Mouse (Mus musculus): ENCODE data around the gene Ccdc47.
"Not testable (repeated sequence)": the region's sequence is repeated elsewhere in the genome, so short reads cannot be mapped to it uniquely, and the experiment has no call there.

Gene Ccdc47

DNA sequence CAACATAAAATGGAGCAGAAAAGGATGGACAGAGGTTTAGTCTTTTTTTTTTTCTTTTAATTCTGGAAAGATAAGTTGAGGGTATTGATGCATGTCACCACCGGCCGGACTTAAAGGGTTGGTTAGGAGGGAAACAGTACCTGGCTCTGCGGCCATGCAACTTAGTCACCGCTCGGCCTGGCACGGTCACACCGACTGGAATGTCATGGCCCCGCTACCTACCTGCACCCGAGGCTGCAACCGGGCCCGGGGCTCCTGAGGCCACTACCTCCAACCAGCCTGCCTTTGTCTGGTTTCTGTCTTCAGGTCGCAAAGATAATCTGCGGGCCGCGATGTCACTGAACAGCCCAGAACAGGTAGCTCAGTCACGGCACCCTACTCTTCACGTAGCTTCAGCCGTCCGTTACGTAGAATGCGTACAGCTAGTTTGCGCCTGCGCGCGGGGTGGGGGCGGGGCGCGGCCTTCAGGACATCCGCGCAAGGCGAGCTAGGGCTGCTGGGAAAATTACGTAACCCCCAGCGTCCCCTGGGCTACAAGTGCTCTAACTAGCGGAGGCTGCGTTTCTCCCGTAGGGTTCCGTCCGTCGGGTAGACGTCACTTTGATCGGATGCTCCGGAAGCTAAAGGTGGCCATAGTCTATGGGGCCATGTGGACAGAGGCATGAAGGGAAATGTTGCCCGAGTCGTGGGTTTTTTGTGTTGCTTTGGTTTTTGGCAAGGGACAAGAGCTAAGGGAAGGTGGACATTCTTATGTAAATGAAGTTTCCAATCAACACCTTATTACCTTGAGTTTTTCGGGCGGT is at the start of gene Ccdc47:
Gene Ccdc47, minus strand, starts transcription at position 418 of the 803 bp plus-strand sequence.
- DNase-seq = peak; percentile 89 to 95

DNA sequence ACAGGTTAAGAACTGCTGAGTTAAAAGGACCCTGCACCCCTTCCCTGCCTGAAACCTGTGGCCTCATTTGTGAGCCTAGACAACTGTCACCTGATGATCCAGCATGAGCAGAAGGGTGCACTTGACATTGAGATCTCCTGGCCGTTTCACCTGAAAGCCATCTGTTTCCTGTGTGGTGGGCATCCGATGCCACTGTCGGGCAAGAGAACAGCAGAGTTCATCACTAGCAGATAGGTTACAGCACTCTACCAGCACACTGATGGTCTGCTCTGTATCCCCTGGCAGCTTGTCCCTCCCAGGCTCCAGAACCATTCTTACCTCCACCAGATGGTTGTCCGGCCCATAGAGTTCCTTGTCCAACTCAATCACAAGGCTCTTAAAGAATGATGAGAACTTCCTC is 49.4 kb upstream of the Ccdc47 start:
- DNase-seq = no peak

DNA sequence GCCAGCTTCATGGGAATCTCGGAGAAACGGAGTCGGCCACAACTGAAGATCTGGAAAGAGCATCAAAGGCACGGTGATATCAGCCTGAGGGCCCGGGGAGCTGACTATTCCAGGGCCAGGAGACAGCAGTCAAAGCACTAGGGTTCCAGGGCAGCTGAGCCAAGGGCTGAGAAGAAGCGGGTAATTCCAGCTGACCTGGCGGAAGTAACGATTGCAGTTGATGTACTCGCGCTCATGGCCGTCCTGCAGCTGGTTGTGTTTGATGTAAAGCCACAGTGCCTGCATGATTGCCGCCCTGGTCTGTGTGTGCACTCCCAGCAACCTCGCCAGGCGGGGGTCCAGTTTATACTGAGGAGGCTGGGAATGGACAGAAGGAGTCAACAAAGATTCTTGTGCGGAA is 48.8 kb upstream of the Ccdc47 start:
- DNase-seq = no peak

GRCm38 (mm10) chr11:106263963-106264362 is 47.8 kb upstream of the Ccdc47 start:
- no peak for DNase-seq

DNA sequence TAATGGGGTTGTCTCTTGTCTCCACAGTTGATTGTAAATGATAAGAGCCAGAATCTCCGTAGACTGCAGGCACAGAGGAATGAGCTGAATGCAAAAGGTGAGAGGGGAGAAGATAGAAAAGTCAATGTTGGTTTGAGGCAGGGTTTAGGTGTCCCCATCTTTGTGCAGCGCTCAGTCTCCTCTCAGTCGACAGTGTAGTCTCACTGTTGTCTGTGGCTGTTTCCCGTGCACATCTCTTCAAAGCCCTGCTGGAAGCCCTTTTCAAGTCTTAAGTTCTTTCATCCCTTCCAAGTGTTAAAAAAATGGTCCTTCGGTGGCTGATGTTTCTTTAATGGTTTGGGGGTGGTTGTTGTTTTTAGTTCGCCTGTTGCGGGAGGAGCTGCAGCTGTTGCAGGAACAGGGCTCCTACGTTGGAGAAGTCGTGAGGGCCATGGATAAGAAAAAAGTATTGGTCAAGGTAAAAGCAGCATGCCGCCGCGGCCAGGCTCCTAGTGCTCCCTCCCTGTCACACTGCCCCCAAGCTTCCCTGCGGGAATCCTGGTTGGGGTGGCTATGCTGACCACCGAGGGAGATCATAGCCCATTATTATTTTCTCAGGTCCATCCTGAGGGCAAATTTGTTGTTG is 44.8 kb upstream of the Ccdc47 start:
- DNase-seq = no peak

GRCm38 (mm10) chr11:106256775-106257174 is 40.6 kb upstream of the Ccdc47 start:
- DNase-seq = no peak

GRCm38 (mm10) chr11:106255685-106256451 is 39.7 kb upstream of the Ccdc47 start, which contains the start of the genes Ftsj3 and Psmc5:
Gene Ftsj3, minus strand, starts transcription at chr11:106256079.
Gene Psmc5, plus strand, starts transcription at chr11:106256154.
- DNase-seq = peak; percentile 93 to 96

DNA sequence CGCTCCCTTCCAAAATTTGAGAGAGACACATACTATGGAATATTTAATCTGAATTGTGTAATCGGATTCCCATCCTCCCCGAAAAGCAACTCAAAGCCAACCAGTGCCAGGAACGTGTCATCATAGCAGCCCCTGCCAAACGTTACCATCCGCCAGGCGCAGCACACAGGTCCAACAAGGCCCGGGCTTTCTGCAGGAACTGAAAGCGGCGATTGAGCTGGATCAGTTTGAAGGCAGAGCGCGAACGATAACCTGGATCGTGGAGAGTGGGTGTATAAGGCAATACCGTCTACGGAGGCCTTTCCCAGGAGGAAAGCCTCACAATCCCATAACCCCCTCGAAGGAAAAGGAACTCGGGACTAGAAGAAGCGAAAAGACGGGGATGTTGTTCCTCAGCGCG is 39.0 kb upstream of the Ccdc47 start:
- DNase-seq = no peak

DNA sequence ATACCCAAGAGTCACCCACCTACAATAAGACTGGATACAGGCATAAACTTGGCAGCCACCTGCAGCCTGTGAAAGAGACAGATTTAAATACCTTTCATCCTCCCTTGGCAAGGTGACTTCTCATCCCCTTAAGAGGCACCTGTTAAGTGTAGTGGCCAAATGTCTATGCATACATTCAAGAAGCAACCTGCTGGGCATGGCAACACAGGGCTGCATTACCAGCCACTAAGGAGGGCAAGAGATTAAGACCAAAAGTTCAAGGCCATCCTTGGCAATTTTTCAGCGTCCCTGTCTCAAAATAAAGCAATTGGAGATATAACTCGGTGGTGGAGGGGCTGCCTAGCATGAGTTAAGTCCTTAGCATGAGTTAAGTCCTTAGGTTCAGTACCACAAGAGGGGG is 38.6 kb upstream of the Ccdc47 start:
- no peak for DNase-seq

- DNase-seq = no peak
These were observed 33.2 kb upstream of the Ccdc47 start for GRCm38 (mm10) chr11:106249326-106249725.

GRCm38 (mm10) chr11:106246834-106247233 is 30.7 kb upstream of the Ccdc47 start:
- DNase-seq = no peak

DNA sequence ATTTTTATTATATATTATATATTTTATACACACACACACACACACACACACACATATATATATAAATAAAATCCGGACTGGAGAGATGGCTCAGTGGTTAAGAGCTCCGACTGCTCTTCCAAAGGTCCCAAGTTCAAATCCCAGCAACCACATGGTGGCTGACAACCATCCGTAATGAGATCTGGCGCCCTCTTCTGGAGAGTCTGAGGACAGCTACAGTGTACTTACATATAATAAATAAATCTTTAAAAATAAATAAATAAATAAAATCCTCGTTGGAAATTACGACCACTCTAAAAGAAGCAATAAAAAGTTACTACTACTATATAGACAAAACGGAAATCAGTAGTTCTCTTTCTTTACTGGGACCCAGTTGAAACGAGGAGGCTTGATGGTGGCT is 17.8 kb upstream of the Ccdc47 start:
- not testable (repeated sequence) for DNase-seq

DNA sequence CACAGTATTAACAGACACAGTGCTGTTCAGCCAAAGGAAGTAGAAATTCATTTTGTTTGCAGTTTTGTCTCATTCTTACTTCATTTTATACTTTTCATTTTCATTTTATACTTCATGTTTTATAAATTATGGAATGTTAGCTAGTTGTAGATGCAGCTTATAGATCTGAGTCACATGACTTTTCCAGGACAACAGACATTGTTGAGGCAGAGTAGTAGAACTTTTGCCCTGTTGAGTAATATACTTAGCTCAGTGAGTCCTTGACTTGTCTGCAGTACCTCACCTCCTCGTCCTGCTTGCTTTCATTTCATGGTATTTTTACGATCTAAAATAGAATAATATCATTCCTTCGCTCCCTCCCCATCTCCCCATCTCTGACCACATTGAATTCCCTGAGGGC is 4.5 kb upstream of the Ccdc47 start:
- DNase-seq = no peak

DNA sequence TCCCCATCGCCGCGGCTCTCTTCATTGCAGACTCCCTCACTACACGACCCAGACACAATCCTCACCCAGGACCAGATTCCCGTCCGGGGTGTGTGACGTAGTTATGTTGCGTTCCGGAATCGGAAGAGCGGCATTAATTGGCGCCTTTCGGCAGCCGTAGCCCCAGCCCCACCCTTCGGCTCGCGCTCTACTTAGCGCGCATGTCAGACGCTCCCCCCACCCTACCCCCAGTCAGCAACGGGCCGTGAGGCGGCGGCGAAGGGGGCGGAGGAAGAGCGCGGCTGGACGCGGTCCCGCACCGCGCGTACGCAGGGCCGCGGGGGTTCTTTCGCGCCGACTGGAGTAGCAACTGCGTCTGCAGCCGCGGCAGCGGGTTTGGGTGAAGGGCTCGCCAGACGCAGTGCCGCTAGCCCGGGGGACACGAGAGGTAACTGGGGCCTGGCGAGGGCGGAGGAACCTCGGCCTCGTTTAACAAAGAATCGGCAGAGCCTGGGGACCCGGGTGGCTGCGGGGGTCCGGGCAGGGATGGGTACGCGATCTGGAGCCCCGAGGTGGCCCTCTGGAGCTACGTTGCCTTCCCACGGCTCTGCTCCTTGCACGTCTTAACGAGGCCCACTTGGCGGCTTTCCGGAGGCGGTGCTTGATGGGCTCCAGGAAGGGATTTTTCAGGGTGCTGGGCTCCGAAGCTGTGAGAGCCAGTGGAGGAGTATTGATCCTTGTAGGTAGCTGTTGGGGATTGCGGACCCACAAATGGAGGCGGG is 766 bp upstream of the Ccdc47 start, which contains the start of gene Ddx42:
Gene Ddx42, plus strand, starts transcription at position 197 of the 761 bp plus-strand sequence.
- peak; percentile 81 to 86 for DNase-seq

DNA sequence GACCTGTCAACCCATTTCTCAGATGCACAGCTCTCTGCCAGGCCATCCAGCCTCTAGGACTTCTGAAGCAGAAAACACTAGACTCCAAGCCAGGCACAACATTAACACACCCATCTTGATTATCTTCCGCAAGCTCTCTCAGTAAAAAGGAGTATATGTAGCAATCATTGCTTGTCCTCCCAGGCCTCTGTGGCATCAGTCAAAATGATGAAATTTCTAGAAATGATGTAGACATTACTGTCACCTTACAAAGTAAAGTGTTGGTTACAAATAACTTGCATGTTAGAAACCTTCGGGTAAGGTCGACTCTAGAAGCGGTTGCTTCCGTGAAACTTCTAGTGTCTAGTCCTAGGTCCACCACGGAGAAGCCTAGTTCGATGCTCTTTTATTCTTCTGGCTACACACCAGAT is 689 bp downstream of the Ccdc47 start:
- DNase-seq = no peak

GRCm38 (mm10) chr11:106214856-106215255 is 1.3 kb downstream of the Ccdc47 start:
- DNase-seq = no peak

- no peak for DNase-seq
These were observed 3.4 kb downstream of the Ccdc47 start for GRCm38 (mm10) chr11:106212771-106213170.

- no peak for DNase-seq
These were observed 14.1 kb downstream of the Ccdc47 start, which contains the start of gene Strada for GRCm38 (mm10) chr11:106202123-106202465. Gene Strada, minus strand, starts transcription at chr11:106202168.

- DNase-seq = no peak
These were observed 14.6 kb downstream of the Ccdc47 start for GRCm38 (mm10) chr11:106201337-106202122.

- DNase-seq = no peak
These were observed 15.4 kb downstream of the Ccdc47 start for GRCm38 (mm10) chr11:106200756-106201155.

GRCm38 (mm10) chr11:106199997-106200396 is 16.1 kb downstream of the Ccdc47 start:
- not testable (repeated sequence) for DNase-seq

DNA sequence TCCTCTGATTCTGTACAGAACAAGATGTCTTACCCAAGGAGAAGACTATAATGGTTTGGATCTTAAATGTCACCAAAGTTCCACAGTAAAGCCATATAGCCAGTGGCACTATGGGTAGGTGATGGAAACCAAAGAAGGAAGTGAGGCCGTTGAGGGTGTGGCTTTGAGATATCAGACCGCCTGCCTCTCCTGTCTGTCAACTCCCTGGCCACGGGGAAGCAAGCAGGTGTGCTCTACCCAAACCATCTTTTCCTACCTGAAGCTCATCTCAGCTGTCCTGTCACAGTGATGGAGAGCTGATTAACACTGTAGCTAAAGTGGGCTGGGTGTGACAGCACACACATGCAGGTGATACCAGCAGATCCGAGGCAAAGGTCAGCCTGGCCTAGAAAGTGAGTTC is 17.9 kb downstream of the Ccdc47 start:
- DNase-seq = no peak

Measured in thymus, adult 18-20 months (tissue).